Mouse (Mus musculus) G1E (cell line): ENCODE measurements around the gene Rbmx.

Experiments used
- CTCF ChIP-seq: IDR thresholded peaks from 2 replicates; pipeline ENCODE4 v1.5.1; 2012; ENCODE audit warnings: low read depth, low read length, inconsistent platforms, mixed read lengths
- GATA1 ChIP-seq: IDR thresholded peaks from 2 replicates; pipeline ENCODE4 v1.6.1; 2012; ENCODE audit warnings: borderline replicate concordance, low read length, inconsistent platforms, mixed read lengths
- GATA2 ChIP-seq: IDR thresholded peaks from 2 replicates; pipeline ENCODE4 v1.6.1; 2012; ENCODE audit warnings: low read depth, low read length, inconsistent platforms, borderline replicate concordance
- TAL1 ChIP-seq: conservative IDR thresholded peaks from 2 replicates; pipeline ENCODE4 v1.6.1; 2012; ENCODE audit warnings: low read depth, low read length, inconsistent platforms, mixed read lengths

- no peak for TF ChIP-seq CTCF
- no peak for TF ChIP-seq GATA2
- TF ChIP-seq GATA1: no peak
- no peak for TF ChIP-seq TAL1
Observed at GRCm38 (mm10) chrX:57378579-57378978, 14.3 kb downstream of the Rbmx start.
